Mouse (Mus musculus): ENCODE results near the gene Postn.
A peak's percentile ranks its signal among the peaks of the same experiment; 100 is the strongest.

The Postn gene

GRCm38 (mm10) chr3:54360897-54361296 is at the start of gene Postn:
Gene Postn, plus strand, starts transcription at chr3:54361109.
- ATAC-seq (ENCODE audit: low TSS enrichment) = no peak

GRCm38 (mm10) chr3:54314055-54314454 is 46.9 kb upstream of the Postn start:
- ATAC-seq (ENCODE audit: low TSS enrichment) = peak; percentile 55; the same call in 1 of the 2 replicates

- ATAC-seq (ENCODE audit: low TSS enrichment) = peak; percentile 94
These were observed 7.8 kb upstream of the Postn start for GRCm38 (mm10) chr3:54352891-54353652.

- ATAC-seq (ENCODE audit: low TSS enrichment) = peak; percentile 81
These were observed 3.3 kb upstream of the Postn start for GRCm38 (mm10) chr3:54357561-54357960.

- ATAC-seq (ENCODE audit: low TSS enrichment) = no peak
These were observed 2.3 kb upstream of the Postn start for GRCm38 (mm10) chr3:54358463-54359189.

GRCm38 (mm10) chr3:54361656-54362055 is 747 bp downstream of the Postn start:
- ATAC-seq (ENCODE audit: low TSS enrichment) = no peak

GRCm38 (mm10) chr3:54371015-54371414 is 10.1 kb downstream of the Postn start:
- no peak for ATAC-seq (ENCODE audit: low TSS enrichment)

GRCm38 (mm10) chr3:54372625-54373024 is 11.7 kb downstream of the Postn start:
- ATAC-seq (ENCODE audit: low TSS enrichment) = no peak

GRCm38 (mm10) chr3:54376014-54376413 is 15.1 kb downstream of the Postn start:
- ATAC-seq (ENCODE audit: low TSS enrichment) = no peak

- ATAC-seq (ENCODE audit: low TSS enrichment) = no peak
These were observed 16.7 kb downstream of the Postn start for GRCm38 (mm10) chr3:54377647-54378046.

- no peak for ATAC-seq (ENCODE audit: low TSS enrichment)
These were observed 17.2 kb downstream of the Postn start for GRCm38 (mm10) chr3:54378135-54378534.

GRCm38 (mm10) chr3:54379981-54380380 is 19.1 kb downstream of the Postn start:
- no peak for ATAC-seq (ENCODE audit: low TSS enrichment)

GRCm38 (mm10) chr3:54399321-54399720 is 38.4 kb downstream of the Postn start:
- ATAC-seq (ENCODE audit: low TSS enrichment) = no peak

- ATAC-seq (ENCODE audit: low TSS enrichment) = no peak
These were observed 39.0 kb downstream of the Postn start for GRCm38 (mm10) chr3:54399911-54400310.

- ATAC-seq (ENCODE audit: low TSS enrichment) = no peak
These were observed 39.7 kb downstream of the Postn start for GRCm38 (mm10) chr3:54400617-54401016.

- no peak for ATAC-seq (ENCODE audit: low TSS enrichment)
These were observed 40.8 kb downstream of the Postn start for GRCm38 (mm10) chr3:54401706-54402105.

- no peak for ATAC-seq (ENCODE audit: low TSS enrichment)
These were observed 42.9 kb downstream of the Postn start for GRCm38 (mm10) chr3:54403791-54404190.

GRCm38 (mm10) chr3:54406567-54406966 is 45.7 kb downstream of the Postn start:
- no peak for ATAC-seq (ENCODE audit: low TSS enrichment)

- no peak for ATAC-seq (ENCODE audit: low TSS enrichment)
These were observed 50.1 kb downstream of the Postn start for GRCm38 (mm10) chr3:54411052-54411451.

- ATAC-seq (ENCODE audit: low TSS enrichment) = peak; percentile 74
These were observed 52.1 kb downstream of the Postn start for GRCm38 (mm10) chr3:54412885-54413583.

- no peak for ATAC-seq (ENCODE audit: low TSS enrichment)
These were observed 52.6 kb downstream of the Postn start for GRCm38 (mm10) chr3:54413584-54413897.

GRCm38 (mm10) chr3:54414386-54414785 is 53.5 kb downstream of the Postn start:
- ATAC-seq (ENCODE audit: low TSS enrichment) = no peak

All from frontal cortex, adult (tissue).